Mouse (Mus musculus) adrenal gland, adult (tissue): ENCODE data around the gene Wdr59.

Experiments used
- DNase-seq, 2 experiments: peaks; one replicate each; pipeline ENCODE4 v3.0.0; 2022 to 2023; ENCODE audit warnings: low spot score in 1 of 2; ENCODE audit not compliant: inconsistent age in 2 of 2

Wdr59 gene

DNA sequence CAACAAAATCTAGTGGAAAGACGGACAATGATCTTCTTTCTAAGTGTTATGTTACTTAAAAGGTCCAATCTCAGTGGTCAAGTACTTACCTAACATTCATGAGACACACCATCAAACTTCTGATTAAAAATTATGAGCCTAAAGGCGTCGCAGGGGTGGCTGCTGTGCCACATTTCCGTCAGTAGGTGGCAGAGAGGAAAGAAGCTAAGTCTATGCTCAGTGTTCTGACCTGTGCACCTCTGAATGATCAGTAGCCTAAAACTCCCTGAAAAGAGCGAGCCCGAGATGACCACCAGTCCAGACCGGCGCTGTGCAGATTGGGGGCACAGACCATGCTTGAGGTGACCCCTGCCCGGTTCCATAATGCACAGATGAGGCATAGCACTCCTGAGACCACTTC, 103.3 kb downstream of the Wdr59 start:
- DNase-seq = peak; percentile 11 to 70

DNA sequence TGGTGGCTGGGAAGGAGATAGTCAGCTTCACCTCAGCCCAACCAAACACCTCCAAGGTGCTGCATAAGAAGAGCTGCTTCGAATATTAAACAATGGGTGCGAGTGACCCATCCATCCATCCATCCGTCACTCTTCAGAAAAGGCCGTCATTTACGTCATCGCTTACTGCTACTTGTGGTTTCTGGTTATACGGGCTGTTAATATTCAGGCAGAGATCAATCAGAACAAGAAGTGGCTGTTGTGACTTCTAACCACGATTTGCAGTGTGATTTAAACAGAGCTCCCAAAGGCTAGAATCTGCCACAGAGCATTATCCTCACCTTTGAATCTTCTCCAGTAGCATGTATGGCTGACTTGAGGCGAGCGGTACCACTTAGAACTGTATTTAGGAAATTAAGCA, 104.7 kb downstream of the Wdr59 start:
- DNase-seq = no peak

DNA sequence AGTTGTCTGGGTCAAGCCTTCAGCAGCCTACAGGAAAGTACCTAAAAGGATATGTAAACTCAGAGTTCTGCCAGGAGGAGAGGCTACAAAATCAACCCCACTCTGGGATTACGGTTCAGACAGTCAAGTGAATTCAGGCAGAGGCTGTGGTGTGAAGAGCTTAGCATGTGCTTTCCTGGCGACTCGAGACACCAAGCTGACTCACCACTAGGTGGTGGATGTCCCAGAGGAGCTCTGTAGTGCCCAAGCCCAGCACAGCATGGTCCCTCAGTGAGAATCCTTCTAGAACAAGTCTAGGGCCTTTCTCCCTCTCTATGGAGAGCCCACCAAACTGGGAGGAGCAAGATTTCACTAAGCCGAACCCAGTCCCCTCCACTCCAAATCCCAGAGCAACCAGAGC, 118.5 kb downstream of the Wdr59 start:
- peak in 1 of 2 experiments; percentile 63 for DNase-seq
